Mouse (Mus musculus) cerebellum, postnatal 14 days (tissue): ENCODE results near the gene Cyb5r4.
A peak's percentile ranks its signal among the peaks of the same experiment; 100 is the strongest.
"Not testable (repeated sequence)": the region's sequence is repeated elsewhere in the genome, so short reads cannot be mapped to it uniquely, and the experiment has no call there.

ENCODE experiments used
- DNase-seq, 2 experiments: peaks; one replicate each; pipeline ENCODE4 v3.0.0; 2021; ENCODE audit warnings: mixed read lengths in 2 of 2

Cyb5r4 gene

DNA sequence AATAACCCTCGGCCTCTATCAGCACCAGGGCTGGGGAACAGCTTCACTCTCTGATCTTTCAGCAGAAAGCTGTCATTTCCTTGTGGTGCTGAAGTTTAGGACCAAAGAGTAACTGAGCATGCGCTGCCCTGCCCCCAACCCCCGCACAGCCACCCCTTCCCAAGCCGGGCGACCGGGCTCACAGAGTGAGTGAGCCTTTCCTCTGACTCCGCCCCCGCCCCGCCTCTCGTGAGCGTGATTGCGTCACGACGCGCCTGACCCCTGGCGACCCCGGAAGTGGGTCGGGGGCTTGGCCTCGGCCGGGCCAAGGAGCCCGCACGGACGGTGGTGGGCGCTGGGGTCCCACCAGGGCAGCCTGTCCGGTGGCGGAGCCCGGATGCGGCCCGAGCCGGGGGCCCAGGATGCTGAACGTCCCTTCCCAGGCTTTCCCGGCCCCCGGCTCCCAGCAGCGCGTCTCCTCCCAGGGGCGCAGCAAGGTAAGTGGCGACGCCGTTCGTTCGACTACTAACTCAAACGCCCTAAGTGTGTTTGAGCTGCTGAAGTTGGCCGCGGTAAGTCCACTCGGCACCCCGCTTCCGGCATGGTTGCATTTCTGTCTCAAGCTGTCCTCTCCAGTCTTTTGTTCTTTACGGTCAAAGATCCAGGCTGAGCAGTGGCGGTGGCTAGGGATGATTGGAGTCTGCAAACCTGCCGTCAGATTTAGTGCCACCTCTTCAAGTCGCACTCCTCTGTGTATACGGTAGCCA, at the start of gene Cyb5r4:
Gene Cyb5r4 (plus strand): TSS at position 237 of the 746 bp plus-strand sequence.
- peak; percentile 98 to 99 for DNase-seq

DNA sequence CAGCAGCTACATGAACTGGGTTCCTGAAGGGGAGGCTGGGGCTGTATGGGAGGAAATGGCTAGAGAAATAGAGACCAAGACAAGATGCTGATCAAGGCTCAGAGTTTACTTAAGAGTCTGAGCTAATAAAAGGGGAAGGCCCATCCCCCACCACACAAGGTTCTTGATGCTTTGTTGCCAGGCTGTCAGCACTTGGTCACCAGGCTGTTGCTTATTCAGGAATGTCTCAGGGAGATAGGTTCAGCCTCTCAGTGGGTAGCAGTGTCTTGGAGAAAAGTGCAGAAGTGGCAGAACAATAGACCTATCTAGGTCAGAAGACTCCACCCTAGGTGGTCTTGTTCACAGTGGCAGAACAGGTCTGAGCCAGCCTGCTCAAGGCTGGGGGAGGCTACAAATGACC, 49.3 kb upstream of the Cyb5r4 start:
- DNase-seq = not testable (repeated sequence)

DNA sequence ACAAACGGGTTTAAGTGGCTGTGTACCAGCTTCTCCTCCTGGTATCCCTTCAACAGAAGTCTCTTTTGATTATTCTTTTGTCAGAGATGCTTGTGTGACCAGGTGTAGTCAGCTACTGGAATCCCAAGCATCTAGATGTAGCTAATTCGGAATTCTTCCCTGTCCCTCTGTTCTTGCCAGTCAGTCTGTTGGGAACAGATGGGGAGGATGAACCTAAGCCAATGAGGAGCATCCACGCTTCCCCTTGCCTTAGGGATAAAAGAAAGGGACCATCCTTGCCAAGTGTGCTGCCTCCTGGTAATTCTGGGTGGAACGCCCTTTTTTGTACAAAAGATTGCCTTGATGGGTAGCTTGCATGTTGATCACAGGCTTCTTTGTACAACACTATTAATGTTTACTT, 48.3 kb upstream of the Cyb5r4 start:
- peak; percentile 70 to 86 for DNase-seq

DNA sequence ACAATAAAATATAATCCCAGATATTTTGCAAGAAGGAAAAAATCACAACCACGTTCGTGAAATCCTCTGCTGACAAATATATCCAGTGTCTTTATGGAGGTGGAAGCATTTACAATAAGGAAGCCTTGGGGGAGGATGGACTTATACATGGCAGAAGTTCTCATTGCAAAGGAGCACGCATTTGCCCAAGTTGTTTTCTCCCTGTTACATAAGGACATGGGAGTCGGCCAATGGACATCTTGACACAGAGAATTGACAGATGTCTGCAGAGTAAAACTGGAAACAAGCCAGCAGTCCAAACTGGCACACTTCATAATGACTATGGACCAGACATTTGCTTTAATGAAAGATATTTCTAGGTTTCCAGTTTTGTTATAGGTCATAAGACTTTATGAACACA, 44.9 kb upstream of the Cyb5r4 start:
- DNase-seq = peak; percentile 89 to 94

DNA sequence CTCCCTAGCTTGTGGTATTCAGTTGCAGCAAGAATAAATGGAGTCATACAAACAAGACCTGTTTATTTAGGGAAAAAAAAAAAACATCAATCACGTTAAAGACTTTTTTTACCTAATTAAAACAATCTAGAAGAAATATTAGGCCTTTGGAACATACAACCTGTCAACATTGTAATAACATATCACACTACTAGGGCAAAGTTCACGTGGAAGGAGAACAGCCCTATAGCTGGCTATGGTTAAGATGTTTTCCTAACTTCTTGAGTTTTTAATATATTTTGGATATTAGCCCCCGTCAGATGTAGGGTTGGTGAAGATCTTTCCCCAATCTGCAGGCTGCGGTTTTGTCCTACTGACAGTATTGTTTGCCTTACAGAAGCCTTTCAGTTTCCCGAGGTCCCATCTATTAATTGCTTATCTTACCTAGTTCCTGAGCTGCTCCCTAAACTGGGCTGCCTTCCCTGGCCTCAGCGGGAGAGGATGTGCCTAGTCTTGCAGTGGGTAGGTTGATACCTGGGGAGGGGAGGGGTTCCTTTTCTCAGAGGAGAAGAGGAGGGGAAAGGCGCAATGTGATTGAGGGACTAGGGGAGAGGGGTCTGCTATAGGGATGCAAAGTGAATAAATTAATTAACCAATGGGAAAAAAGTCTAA, 43.4 kb upstream of the Cyb5r4 start:
- DNase-seq = peak; percentile 55 to 71

DNA sequence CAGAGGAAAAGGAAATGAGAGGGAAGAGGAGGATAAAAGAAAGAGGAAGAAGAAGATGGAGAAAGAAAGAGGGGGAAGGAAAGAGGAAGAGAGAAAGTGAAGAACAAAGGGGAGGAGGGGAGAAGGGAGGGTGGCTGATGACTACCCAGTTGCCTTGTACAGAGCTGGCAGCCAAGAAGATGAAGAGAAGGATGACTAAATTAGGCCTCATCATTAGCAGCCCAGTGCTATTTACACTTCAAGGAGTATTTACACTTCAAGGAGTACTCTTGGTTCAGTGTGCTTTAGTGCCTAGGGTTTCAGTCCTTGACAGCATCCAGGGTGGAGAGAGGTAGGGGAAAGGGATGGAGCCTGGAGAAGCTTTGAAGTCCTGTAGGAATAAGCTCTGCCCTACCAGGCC, 41.8 kb upstream of the Cyb5r4 start:
- no peak for DNase-seq

DNA sequence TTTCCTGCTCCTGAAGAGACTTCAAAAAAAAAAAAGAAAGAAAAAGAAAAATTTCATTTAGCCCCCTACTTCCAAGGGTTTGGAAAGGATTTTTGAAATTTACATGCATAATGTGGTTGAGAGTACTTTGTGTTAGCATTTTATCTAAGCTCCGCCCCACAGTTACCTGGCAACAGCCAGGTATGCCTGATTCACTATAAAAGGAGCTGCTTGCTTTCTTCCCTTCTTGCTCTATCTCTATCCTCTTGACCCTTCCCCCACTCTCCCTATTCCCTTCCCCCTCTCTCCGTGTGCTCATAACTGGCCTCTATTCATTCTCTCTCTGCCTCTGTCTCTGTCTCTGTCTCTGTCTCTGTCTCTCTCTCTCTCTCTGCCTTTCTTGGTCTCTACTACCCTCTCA, 40.9 kb upstream of the Cyb5r4 start:
- DNase-seq = no peak

DNA sequence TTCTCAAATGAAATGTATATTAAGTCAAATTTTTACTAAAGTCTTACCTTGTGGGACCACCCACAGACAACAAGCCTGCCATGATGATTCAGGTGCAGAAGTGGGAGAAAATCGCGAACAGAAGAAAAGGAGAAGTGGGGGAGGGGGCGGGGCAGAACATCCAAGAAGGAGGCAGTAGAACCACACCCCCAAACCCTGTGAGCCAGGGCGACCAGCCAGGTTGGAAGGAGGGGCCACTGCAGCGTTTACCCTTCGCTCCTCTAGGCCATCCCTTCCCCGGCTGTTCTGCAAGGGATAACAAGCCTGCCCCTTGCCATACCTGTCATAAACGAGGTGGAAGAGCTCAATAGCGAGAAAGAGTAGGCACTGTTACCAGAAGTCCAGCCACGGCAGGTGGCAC, 40.3 kb upstream of the Cyb5r4 start:
- DNase-seq = peak in 1 of 2 experiments; percentile 56

DNA sequence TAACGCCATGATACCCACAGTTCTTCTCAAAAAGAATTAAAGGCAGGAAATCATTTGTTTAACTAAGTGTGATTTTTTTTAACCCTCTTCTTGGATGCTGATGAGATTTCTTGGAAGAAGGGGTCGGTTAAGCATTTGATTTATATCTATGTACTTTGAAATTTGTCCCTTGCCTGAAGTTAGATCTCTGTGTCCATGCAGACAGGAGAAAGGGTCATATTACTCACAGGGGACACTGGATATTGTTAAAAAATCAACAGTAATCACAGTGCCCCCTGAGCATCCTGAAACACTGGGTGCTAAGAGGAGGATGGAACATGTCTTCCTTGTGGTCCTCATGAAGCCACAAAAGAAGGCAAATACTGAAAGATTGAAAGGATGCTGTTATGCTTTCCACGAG, 37.2 kb upstream of the Cyb5r4 start:
- no peak for DNase-seq

DNA sequence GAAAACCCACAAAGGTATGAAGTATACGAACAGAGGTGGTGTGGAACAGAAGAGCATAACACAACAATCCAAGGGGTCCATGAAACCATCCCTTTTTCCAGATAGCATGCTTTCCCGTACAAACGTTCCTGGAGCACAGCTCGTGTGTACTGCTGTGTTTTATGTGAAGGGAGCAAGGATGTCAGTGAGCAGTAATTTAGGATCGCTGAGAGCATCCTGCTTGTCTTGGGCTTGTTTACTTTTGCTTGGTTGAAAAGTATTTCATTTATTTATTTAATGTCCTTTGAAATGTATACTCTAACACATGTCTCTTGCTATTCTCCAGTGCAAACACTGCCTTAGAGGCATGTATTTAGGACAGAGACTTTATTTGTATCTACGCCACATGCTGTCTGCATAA, 36.7 kb upstream of the Cyb5r4 start:
- DNase-seq = no peak

DNA sequence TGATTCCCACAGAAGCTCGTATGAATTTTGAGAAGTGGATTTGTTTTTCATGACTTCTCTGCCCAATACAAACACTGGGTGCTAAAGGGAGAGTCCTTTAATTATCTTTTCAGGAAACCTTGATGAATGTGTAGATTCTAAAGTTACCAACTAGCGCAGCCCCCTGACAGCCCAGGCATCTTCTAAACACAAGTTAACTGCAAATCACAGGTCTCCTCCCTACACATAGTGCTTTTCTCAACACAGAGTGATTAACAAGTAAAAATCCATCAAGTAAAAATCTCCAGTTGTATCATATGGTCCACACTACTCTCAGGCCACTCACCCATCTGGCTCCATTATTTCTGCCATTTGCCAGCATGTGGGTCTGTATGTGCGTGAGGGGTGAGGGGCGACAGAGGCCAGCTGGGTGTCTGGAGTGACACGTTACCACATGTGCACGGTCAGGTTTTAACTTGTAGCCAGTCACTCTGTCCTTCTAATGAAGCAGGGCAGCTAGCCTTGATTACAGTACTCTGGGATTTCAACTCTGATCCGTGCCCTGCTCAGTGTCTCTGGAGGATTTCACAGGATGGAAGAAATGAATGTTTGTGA, 35.0 kb upstream of the Cyb5r4 start:
- DNase-seq = no peak

DNA sequence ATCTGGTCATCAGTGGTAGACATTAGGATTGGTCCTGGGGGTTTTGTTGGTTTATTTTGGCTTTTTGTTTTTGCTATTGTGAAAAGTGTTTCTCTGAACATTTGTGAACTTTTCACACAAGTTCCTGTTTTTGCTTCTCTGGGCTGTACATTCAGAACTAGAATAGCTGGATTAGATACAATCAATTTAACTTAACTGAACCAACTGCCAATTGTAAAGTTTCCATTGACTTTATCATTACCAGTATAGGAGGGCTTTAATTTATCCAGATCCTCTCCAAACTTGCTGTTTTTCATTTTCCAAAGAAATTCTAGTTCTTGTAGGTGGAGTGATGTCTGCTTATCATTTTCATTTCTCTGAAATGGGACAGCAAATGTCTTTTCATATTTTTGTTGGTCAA, 32.0 kb upstream of the Cyb5r4 start:
- DNase-seq = no peak

DNA sequence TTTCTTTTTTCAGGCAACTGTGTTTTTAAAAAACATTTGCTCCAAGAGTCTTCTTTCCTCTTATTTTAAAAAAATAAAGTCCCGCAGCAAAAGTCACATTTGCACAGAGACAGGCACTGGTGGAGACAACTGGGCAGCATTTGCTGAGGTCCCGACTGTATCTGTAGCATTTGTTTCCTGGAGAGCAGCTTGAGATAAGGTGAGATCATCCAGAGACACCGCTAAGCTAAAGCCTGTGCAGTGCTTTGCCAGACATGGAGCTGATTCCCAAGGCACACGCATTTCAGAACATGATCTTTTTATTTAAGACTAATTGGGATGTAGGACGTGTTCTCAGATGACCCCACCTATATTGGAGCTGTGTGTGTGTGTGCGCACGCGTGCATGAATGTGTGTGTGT, 30.1 kb upstream of the Cyb5r4 start:
- no peak for DNase-seq

DNA sequence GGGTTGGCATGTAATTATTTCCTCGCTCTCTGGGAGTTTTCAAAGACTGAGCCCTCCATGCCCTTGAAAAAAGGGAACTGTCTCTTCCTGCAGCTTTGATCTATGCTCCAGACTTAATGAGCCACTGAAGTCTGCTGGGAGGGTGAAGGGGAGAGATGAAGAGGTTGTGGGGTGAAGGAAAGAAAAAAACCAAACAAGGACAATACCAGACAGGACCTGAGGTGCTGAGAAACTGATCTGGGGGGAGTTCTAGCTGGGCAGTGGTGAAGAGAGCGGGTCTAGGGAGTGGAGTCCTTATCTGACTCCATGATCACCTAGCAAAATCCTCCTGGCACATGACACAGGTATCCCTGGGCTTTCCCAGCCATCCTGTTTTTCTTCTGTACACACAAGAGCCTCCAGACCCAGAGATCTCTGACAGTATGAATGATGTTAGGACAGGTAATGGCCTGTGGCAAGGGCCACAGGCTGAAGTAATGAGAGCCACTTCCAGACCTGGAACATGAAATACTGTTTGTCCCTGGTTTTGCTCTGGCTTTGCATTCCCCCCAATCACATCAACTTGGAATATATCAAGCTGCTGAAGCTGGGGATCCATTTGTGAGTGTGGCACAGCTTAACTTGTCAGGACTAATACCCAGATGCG, 24.6 kb upstream of the Cyb5r4 start:
- no peak for DNase-seq

DNA sequence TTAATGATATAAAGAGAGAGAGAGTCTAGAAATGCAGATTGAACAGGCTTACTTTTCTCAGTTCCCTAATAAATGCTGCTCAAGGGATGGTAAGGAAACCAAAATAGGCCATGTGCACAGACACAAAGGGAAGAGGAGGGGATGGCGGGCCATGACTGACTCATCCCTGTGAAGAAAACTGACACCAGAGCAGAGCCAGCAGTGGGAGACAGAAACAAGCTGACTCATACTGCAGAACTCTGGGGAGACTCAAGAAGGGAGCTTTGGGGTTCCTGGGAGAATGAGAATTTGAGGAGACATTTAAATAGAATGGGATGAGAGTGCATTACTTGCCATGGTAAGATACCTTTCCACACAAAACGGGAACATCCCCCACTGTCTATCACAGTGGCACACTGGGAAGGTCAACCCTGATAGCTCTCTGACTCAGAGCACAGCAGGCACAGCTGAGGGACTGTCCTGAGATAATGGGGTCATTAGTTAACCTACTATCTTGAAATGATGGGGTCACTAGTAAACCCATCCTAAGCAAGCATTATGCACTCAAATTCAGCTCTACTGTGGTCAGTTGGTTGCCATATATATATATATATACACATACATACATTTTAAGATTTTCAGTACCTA, 21.7 kb upstream of the Cyb5r4 start:
- no peak for DNase-seq

DNA sequence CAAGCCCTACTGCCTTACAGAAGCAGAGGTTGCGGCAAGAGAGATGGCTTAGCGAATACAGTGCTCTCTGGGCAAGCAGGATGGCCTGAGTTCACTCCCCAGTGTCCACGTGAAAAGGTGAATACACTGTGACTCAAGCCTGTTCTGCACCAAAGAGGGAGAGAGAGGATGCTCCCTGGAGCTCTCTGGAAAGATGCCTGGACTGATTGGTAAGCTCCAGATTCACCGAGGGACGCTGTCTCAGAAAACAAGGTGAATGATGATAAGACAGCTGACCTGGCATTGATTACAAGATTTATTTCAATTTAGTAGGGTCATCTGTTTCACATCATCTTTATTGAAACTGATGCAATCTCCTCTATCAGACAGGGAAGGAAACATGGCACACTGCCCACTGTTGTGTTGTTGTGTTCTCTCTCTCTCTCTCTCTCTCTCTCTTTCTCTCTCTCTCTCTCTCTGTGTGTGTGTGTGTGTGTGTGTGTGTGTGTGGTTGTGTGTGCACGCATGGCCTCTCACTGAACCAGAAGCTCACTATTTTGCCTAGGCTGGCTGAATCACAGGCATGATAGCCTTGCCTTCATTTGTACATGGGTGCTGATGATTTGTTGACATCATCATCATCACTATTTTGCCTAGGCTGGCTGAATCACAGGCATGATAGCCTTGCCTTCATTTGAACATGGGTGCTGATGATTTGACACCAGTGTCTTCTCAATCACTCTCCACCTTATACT, 16.9 kb upstream of the Cyb5r4 start:
- DNase-seq = peak; percentile 42 to 50

DNA sequence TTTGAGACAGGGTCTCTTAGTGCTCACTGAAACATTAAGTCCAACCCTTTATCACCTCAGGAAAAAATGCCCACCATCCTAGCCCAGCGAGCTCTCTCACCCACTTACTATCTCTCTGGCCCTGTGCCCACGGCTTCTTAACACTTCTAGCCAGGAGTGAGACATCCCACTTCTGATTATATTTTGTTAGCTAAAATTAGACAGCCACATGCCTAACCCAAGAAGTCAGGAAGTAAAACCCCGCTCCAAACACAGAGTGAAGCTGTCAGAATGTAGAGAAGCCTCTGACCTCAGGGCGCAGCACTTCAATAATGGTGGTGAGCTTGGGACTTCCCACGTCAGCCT, 16.4 kb upstream of the Cyb5r4 start:
- no peak for DNase-seq

DNA sequence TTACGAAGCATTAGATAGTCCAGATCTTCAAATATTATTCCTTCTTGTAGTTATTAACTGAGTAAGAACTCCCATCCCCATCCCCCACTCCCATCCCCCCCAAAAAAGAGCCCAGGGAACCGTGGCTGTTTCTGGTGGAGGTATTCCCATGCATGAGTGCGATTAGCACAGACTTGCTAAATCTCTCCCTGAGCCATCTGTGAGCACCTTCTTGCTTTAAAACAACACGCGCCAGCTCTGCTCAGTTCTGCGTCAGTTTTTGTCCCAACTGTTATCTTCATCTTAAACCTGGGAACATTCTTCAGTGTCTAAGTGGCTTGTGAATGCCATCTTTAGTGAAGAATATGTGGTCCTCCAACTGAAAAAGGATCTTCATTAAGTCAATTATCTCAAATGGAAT, 13.3 kb upstream of the Cyb5r4 start:
- DNase-seq = no peak

DNA sequence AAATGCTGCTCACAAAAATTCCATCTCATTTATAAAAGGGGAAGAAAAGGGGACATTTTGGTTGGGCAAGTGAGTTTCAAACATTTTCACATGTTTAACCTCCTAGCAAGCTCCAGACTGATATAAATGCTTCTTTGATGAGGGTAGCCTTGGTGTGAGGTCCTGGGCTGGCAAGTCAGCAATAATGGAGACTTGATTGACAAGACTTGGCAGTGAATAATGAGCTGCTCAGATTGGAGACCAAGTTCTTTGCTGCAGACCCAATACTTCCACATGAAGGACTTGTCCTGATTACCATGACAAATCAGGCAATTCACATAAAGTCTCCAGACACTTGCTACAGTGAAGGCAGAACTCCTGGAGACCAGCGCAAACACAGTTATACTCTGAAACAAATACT, 12.9 kb upstream of the Cyb5r4 start:
- no peak for DNase-seq

DNA sequence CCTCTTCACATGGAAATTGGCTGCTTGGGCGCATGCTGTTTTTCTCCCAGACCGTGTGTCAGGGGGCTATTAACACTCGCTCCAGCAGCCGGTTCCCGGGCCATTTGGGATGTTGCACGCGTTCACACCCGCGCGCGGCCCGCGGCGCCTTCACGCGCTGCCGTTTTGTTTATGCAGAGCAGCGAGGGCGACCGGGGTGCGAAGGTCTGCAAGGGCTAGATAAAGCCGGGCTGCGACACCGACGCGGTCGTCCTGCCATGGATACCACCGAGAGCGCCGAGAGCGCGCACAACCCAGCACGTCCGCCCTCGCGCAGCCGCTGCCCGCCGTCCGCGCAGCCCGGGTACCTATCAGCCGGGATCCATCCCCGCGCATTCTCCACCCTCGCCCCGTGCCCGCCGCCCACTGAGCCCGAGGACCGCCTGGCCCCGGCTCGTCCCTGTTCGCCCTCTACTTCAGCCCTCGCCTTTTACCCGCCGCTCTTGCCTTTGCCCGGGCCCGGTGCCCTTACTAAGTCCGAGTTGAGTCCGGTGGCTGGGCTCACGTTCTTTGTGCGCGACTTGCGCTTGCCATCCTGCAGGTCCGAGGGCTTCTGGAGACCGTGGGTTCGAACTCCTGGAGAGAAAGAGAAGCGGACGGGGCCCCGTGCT, 6.4 kb upstream of the Cyb5r4 start, which contains the start of gene Ripply2:
Gene Ripply2 (plus strand): TSS at position 250 of the 650 bp plus-strand sequence.
- peak; percentile 70 to 79 for DNase-seq

DNA sequence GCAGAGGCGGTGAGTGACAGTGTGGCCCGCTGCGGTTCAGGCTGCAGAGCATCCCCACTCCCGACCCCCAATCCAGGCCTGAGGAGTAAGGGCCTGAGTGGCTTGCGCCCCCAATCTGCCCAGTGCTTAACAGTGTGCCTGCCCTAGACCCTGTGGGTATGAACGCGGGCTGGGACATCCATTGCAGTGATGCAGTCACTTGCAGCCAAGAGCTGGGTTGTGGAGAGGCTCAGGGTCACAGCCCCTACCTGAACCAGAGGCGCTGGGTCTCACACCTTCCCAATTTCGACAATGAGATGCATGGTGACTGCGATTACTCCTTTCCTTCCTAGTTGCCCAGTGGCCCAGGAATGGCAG, 5.9 kb upstream of the Cyb5r4 start:
- no peak for DNase-seq

DNA sequence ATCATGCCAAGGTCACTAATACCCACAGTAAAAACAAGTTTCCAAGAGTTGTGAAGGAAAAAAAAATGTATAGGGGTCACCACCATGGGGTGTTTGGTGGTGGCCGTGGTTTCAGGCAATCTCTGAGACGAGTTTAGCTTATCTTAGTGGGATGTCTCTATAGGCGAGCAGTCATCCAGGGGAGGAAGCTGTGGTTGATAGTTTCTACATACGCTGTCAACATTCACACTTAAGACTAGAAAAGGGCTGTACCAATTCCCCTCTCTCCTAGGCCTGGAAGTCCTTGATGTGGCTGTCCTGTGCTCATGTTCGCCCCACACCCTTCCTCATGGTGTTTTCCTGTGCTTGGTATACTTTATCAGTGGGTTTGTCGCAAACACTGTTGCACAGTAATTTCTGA, 4.0 kb downstream of the Cyb5r4 start:
- no peak for DNase-seq
